Mouse (Mus musculus) cerebellum, adult 2 months (tissue): ENCODE measurements at regions not wholly inside any gene's neighbourhood (a gene's known extent, or its start where the extent isn't known, plus 50 kb on each side); places are given as distances from the start of the nearest gene placed in this dataset.

ENCODE experiments used
- DNase-seq, 2 experiments: peaks; one replicate each; pipeline ENCODE4 v3.0.0; 2021
- H3K27ac ChIP-seq: fragments of 200-500 bp; 2 replicates; pipeline ENCODE4 v1.5.1; 2012; ENCODE audit warnings: low read length, control low read depth, inconsistent platforms; ENCODE audit not compliant: insufficient read depth
- H3K27me3 ChIP-seq: fragments of 200-500 bp; 2 replicates; pipeline ENCODE4 v1.6.1; 2012; ENCODE audit warnings: inconsistent platforms, mild to moderate bottlenecking, low read length, moderate library complexity; ENCODE audit not compliant: control insufficient read depth, insufficient read depth
- H3K4me1 ChIP-seq: fragments of 200-500 bp; 2 replicates; pipeline ENCODE4 v1.6.1; 2011; ENCODE audit warnings: low read length; ENCODE audit not compliant: control insufficient read depth, insufficient read depth
- H3K4me3 ChIP-seq: fragments of 200-500 bp; replicated peaks from 2 replicates; pipeline ENCODE3; 2011; ENCODE audit warnings: mild to moderate bottlenecking, low read depth, low read length, control low read depth; ENCODE audit not compliant: insufficient read depth
- CTCF ChIP-seq: fragments of 200-500 bp; IDR thresholded peaks from 2 replicates; pipeline ENCODE4 v1.5.1; 2011; ENCODE audit warnings: low read depth, mild to moderate bottlenecking, control low read depth, low read length, moderate library complexity, borderline replicate concordance; ENCODE audit not compliant: insufficient read depth
- POLR2A ChIP-seq: fragments of 200-500 bp; IDR thresholded peaks from 2 replicates; pipeline ENCODE4 v1.6.1; 2011; ENCODE audit warnings: low read length, control low read depth, borderline replicate concordance; ENCODE audit not compliant: insufficient read depth
- WGBS: fragments of 180-500 bp; shearing (Covaris S2); methylation state at CpG from one replicate; pipeline ENCODE4 v1.1.7; 2018; 5-methylcytosine and 5-hydroxymethylcytosine counted together

GRCm38 (mm10) chr1:111699030-111699732 lies 165.5 kb downstream of the Dsel start:
- no peak for DNase-seq
- Histone ChIP-seq H3K27ac (no peak overlapping the region), H3K27me3 (no peaks in the 10 kb centered on the region), H3K4me1 (no peaks in the 10 kb centered on the region), H3K4me3 (no peak overlapping the region)
- TF ChIP-seq POLR2A (no peak), CTCF (no peak)

DNA sequence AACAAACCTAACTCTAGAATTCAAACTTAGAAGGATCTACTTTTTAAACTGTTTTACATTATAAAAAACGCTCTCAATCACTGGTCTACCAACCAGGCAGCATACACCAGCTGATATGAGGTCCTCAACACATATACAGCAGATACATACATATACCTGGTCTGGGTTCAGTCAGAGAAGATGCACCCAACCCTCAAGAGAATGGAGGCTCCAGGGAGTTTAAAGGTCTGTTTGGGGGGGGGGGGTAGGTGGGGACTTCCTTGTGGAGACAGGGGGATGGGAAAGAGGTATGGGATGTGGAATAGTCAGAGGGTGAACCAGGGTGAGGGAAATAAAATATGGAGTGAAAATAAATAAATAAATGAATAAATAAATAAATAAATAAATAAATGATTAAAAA lies 203.8 kb downstream of the Dsel start:
- Histone ChIP-seq H3K27ac (no peak overlapping the region), H3K27me3 (no peaks in the 10 kb centered on the region), H3K4me3 (no peak overlapping the region), H3K4me1 (no peaks in the 10 kb centered on the region)
- no peak for DNase-seq
- no peak for TF ChIP-seq CTCF
- no peak for TF ChIP-seq POLR2A
- 100% methylated on average over 1 of the region's 1 CpGs for WGBS

DNA sequence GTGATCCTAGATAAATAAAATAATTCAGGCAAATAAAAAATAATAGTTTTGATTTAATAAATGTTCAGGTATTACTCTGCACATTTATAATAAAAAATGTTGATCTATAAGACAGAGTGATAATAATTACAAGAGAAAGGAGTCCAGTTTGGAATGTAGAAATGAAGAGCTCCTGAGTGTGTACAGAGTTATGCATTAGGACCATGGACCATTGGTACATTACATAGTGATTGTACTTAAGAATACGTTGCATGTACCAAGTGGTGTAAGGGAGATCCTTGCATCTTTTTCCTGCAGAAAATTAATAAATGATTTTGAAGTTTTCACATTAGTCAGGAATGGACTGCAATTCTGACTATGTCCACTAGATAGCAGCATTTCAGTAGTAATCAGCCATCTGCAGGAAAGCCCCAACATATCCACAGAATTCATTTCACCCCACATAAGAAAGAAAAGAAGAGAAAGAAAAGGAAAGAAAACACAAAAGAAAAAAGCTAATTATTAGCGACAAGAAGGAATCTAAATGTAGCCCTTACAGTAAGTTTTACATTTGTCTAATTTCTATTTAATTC lies 204.5 kb downstream of the Dsel start:
- under 1% methylated on average over 2 of the region's 2 CpGs for WGBS
- no peaks in the 10 kb centered on the region for H3K4me1 ChIP-seq
- no peak overlapping the region for H3K27ac ChIP-seq
- no peak overlapping the region for H3K4me3 ChIP-seq
- peak in 1 of 2 experiments; percentile 12 for DNase-seq
- H3K27me3 ChIP-seq: no peaks in the 10 kb centered on the region
- TF ChIP-seq POLR2A (no peak), CTCF (peak; percentile 35; the same call in 1 of the 2 replicates)

DNA sequence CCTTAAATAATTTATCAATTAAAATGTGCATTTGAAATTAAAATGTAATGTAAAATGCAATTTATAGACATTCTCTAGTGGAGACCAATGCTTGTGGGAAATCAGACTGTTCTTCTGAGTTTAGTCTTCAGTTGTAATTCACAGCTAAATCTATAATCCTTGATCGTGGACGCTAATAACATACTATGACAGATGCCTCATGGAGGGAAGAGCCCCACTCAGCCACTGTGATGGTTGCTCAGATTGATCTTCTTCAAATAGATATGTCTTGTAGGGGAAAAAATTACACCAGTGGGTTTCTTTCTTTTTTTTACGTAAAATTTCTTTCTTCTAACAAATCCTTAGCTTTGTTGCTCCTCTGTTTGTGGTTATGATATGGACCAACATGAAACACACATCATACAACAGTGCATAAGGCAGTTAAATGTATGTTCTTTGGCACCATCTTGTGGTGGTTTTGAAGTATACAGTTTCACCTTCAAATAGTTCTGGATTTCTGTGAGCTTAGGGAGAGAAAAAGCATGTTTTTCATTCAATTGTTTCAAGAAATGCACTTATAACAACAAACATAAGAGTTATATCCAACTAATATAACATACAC lies 230.8 kb downstream of the Dsel start:
- H3K4me1 ChIP-seq: no peaks in the 10 kb centered on the region
- no peak overlapping the region for H3K4me3 ChIP-seq
- no peak overlapping the region for H3K27ac ChIP-seq
- TF ChIP-seq POLR2A (no peak), CTCF (no peak; the same call in 1 of the 2 replicates)
- no peaks in the 10 kb centered on the region for H3K27me3 ChIP-seq
- DNase-seq: peak in 1 of 2 experiments; percentile 3
- 52% methylated on average over 3 of the region's 3 CpGs for whole genome bisulfite sequencing
